Mouse (Mus musculus): ENCODE data around the gene Eloa. TPM values are rescaled to one million over a fixed set of nuclear protein-coding genes. Genes with fewer than 3 reads are reported as not detected.
"Not testable (repeated sequence)": the region's sequence is repeated elsewhere in the genome, so short reads cannot be mapped to it uniquely, and the experiment has no call there.

Eloa gene
- 38.2 and 42.8 TPM in 2 replicates for polyA plus RNA-seq (2014; fragmentation: Nextera tagmentation; extraction: Ambion mirVana)

GRCm38 (mm10) chr4:136021549-136022047 is at the start of gene Eloa:
TSS of gene Eloa (minus strand) at chr4:136021763.
- no peaks in the 10 kb centered on the region for H3K36me3 ChIP-seq (ENCODE audit: control insufficient read depth, insufficient read depth, low read length)
- no peaks in the 10 kb centered on the region for H3K27me3 ChIP-seq (ENCODE audit: control insufficient read depth, insufficient read depth, low read length)
- no peaks in the 10 kb centered on the region for H3K4me1 ChIP-seq (replicated peaks; ENCODE audit: control insufficient read depth, insufficient read depth, low read length)
- peak within 1 kb of the TSS; percentile 58 for H3K4me2 ChIP-seq (replicated peaks; ENCODE audit: low read depth, low read length)
- H3K9ac ChIP-seq (ENCODE audit: low read depth, low read length) = peak within 1 kb of the TSS; percentile 94
- ATAC-seq (ENCODE audit: low FRiP score) (peak; percentile 99), DNase-seq (ENCODE audit: low spot score) (peak; percentile 100)
- H3K27ac ChIP-seq (ENCODE audit: low read depth, low read length) = peak within 1 kb of the TSS; percentile 67
- H3K9me3 ChIP-seq (ENCODE audit: control insufficient read depth, low read length) = no peaks in the 10 kb centered on the region
- peak within 1 kb of the TSS; percentile 99 for H3K4me3 ChIP-seq (ENCODE audit: low read depth, low read length)
- WGBS = under 1% methylated on average over 37 of the region's 48 CpGs

GRCm38 (mm10) chr4:136071178-136071714 is 49.7 kb upstream of the Eloa start:
- Histone ChIP-seq H3K27ac (ENCODE audit: low read depth, low read length) (no peak overlapping the region; the same call in 1 of the 2 replicates), H3K9me3 (ENCODE audit: control insufficient read depth, low read length) (no peaks in the 10 kb centered on the region), H3K27me3 (ENCODE audit: control insufficient read depth, insufficient read depth, low read length) (no peaks in the 10 kb centered on the region), H3K4me3 (ENCODE audit: low read depth, low read length) (no peak overlapping the region), H3K36me3 (ENCODE audit: control insufficient read depth, insufficient read depth, low read length) (no peaks in the 10 kb centered on the region), H3K4me1 (replicated peaks; ENCODE audit: control insufficient read depth, insufficient read depth, low read length) (no peaks in the 10 kb centered on the region; the same call in 1 of the 2 replicates), H3K4me2 (replicated peaks; ENCODE audit: low read depth, low read length) (0 out of 2 replicates have a peak overlapping the region, but pooled peaks have one; percentile 11), H3K9ac (ENCODE audit: low read depth, low read length) (no peak overlapping the region)
- peak; percentile 54; the same call in 1 of the 2 replicates for ATAC-seq (ENCODE audit: low FRiP score)
- DNase-seq (ENCODE audit: low spot score) = peak; percentile 91
- WGBS = 5% methylated on average over 15 of the region's 15 CpGs

GRCm38 (mm10) chr4:136070592-136070991 is 49.0 kb upstream of the Eloa start:
- Histone ChIP-seq H3K27me3 (ENCODE audit: control insufficient read depth, insufficient read depth, low read length) (no peaks in the 10 kb centered on the region), H3K4me3 (ENCODE audit: low read depth, low read length) (no peak overlapping the region), H3K9ac (ENCODE audit: low read depth, low read length) (no peak overlapping the region), H3K27ac (ENCODE audit: low read depth, low read length) (no peak overlapping the region), H3K9me3 (ENCODE audit: control insufficient read depth, low read length) (no peaks in the 10 kb centered on the region), H3K4me2 (replicated peaks; ENCODE audit: low read depth, low read length) (no peak overlapping the region), H3K4me1 (replicated peaks; ENCODE audit: control insufficient read depth, insufficient read depth, low read length) (no peaks in the 10 kb centered on the region; the same call in 1 of the 2 replicates), H3K36me3 (ENCODE audit: control insufficient read depth, insufficient read depth, low read length) (no peaks in the 10 kb centered on the region)
- ATAC-seq (ENCODE audit: low FRiP score) (0 out of 2 replicates have a peak, but pooled peaks have one; percentile 14), DNase-seq (ENCODE audit: low spot score) (no peak)
- WGBS = 57% methylated on average over 6 of the region's 6 CpGs

- Histone ChIP-seq H3K9ac (ENCODE audit: low read depth, low read length) (0 out of 2 replicates have a peak overlapping the region, but pooled peaks have one; percentile 24), H3K4me2 (replicated peaks; ENCODE audit: low read depth, low read length) (no peak overlapping the region), H3K36me3 (ENCODE audit: control insufficient read depth, insufficient read depth, low read length) (no peaks in the 10 kb centered on the region), H3K27ac (ENCODE audit: low read depth, low read length) (no peak overlapping the region), H3K4me1 (replicated peaks; ENCODE audit: control insufficient read depth, insufficient read depth, low read length) (no peaks in the 10 kb centered on the region; the same call in 1 of the 2 replicates), H3K4me3 (ENCODE audit: low read depth, low read length) (no peak overlapping the region), H3K9me3 (ENCODE audit: control insufficient read depth, low read length) (no peaks in the 10 kb centered on the region), H3K27me3 (ENCODE audit: control insufficient read depth, insufficient read depth, low read length) (no peaks in the 10 kb centered on the region)
- DNase-seq (ENCODE audit: low spot score) = peak; percentile 88
- ATAC-seq (ENCODE audit: low FRiP score) = peak; percentile 19; the same call in 1 of the 2 replicates
- WGBS = under 1% methylated on average over 18 of the region's 18 CpGs
Observed at GRCm38 (mm10) chr4:136069954-136070353, 48.4 kb upstream of the Eloa start.

GRCm38 (mm10) chr4:136069313-136069712 is 47.8 kb upstream of the Eloa start:
- Histone ChIP-seq H3K36me3 (ENCODE audit: control insufficient read depth, insufficient read depth, low read length) (no peaks in the 10 kb centered on the region), H3K9me3 (ENCODE audit: control insufficient read depth, low read length) (no peaks in the 10 kb centered on the region), H3K27ac (ENCODE audit: low read depth, low read length) (no peak overlapping the region), H3K4me2 (replicated peaks; ENCODE audit: low read depth, low read length) (no peak overlapping the region), H3K4me1 (replicated peaks; ENCODE audit: control insufficient read depth, insufficient read depth, low read length) (no peaks in the 10 kb centered on the region; the same call in 1 of the 2 replicates), H3K4me3 (ENCODE audit: low read depth, low read length) (no peak overlapping the region), H3K9ac (ENCODE audit: low read depth, low read length) (no peak overlapping the region), H3K27me3 (ENCODE audit: control insufficient read depth, insufficient read depth, low read length) (no peaks in the 10 kb centered on the region)
- ATAC-seq (ENCODE audit: low FRiP score) = no peak
- DNase-seq (ENCODE audit: low spot score) = no peak
- WGBS = 77% methylated on average over 4 of the region's 4 CpGs

GRCm38 (mm10) chr4:136063143-136063542 is 41.6 kb upstream of the Eloa start:
- ATAC-seq (ENCODE audit: low FRiP score) = no peak
- 93% methylated on average over 4 of the region's 4 CpGs for WGBS

GRCm38 (mm10) chr4:136059800-136060488 is 38.4 kb upstream of the Eloa start:
- 66% methylated on average over 9 of the region's 9 CpGs for WGBS
- H3K9me3 ChIP-seq (ENCODE audit: control insufficient read depth, low read length) = not testable (repeated sequence)

More at GRCm38 (mm10) chr4:136063143-136063542, 41.6 kb upstream of the Eloa start:
- no peaks in the 10 kb centered on the region for H3K36me3 ChIP-seq (ENCODE audit: control insufficient read depth, insufficient read depth, low read length)
- DNase-seq (ENCODE audit: low spot score) = no peak
- H3K27me3 ChIP-seq (ENCODE audit: control insufficient read depth, insufficient read depth, low read length) = no peaks in the 10 kb centered on the region
- H3K9me3 ChIP-seq (ENCODE audit: control insufficient read depth, low read length) = no peaks in the 10 kb centered on the region
- no peak overlapping the region for H3K4me2 ChIP-seq (replicated peaks; ENCODE audit: low read depth, low read length)
- H3K4me3 ChIP-seq (ENCODE audit: low read depth, low read length) = no peak overlapping the region
- H3K27ac ChIP-seq (ENCODE audit: low read depth, low read length) = no peak overlapping the region
- H3K4me1 ChIP-seq (replicated peaks; ENCODE audit: control insufficient read depth, insufficient read depth, low read length) = no peaks in the 10 kb centered on the region
- no peak overlapping the region for H3K9ac ChIP-seq (ENCODE audit: low read depth, low read length)

GRCm38 (mm10) chr4:136057916-136058315 is 36.4 kb upstream of the Eloa start:
- 89% methylated on average over 5 of the region's 5 CpGs for WGBS
- H3K4me1 ChIP-seq (replicated peaks; ENCODE audit: control insufficient read depth, insufficient read depth, low read length) = no peaks in the 10 kb centered on the region
- H3K9ac ChIP-seq (ENCODE audit: low read depth, low read length) = no peak overlapping the region
- H3K4me3 ChIP-seq (ENCODE audit: low read depth, low read length) = no peak overlapping the region
- H3K27me3 ChIP-seq (ENCODE audit: control insufficient read depth, insufficient read depth, low read length) = no peaks in the 10 kb centered on the region
- no peaks in the 10 kb centered on the region for H3K36me3 ChIP-seq (ENCODE audit: control insufficient read depth, insufficient read depth, low read length)
- H3K27ac ChIP-seq (ENCODE audit: low read depth, low read length) = no peak overlapping the region
- no peak overlapping the region for H3K4me2 ChIP-seq (replicated peaks; ENCODE audit: low read depth, low read length)
- DNase-seq (ENCODE audit: low spot score) (no peak), ATAC-seq (ENCODE audit: low FRiP score) (no peak)
- H3K9me3 ChIP-seq (ENCODE audit: control insufficient read depth, low read length) = no peaks in the 10 kb centered on the region

More at GRCm38 (mm10) chr4:136059800-136060488, 38.4 kb upstream of the Eloa start:
- H3K9ac ChIP-seq (ENCODE audit: low read depth, low read length); DNase-seq (ENCODE audit: low spot score); H3K27ac ChIP-seq (ENCODE audit: low read depth, low read length); H3K4me1 ChIP-seq (replicated peaks; ENCODE audit: control insufficient read depth, insufficient read depth, low read length); H3K27me3 ChIP-seq (ENCODE audit: control insufficient read depth, insufficient read depth, low read length); H3K4me2 ChIP-seq (replicated peaks; ENCODE audit: low read depth, low read length); ATAC-seq (ENCODE audit: low FRiP score); H3K4me3 ChIP-seq (ENCODE audit: low read depth, low read length); H3K36me3 ChIP-seq (ENCODE audit: control insufficient read depth, insufficient read depth, low read length): not testable (repeated sequence)
